Mouse (Mus musculus) c-Kit-negative CD71-positive TER-119-positive erythroid progenitor cells, embryonic 14.5 days (primary cell): ENCODE measurements around the gene Mrps5.
"Not testable (repeated sequence)": the region's sequence is repeated elsewhere in the genome, so short reads cannot be mapped to it uniquely, and the experiment has no call there.

Source experiments
- DNase-seq: peaks from one replicate; pipeline ENCODE4 v3.0.0-alpha.2; 2013; ENCODE audit warnings: low read depth, low spot score

The Mrps5 gene

GRCm38 (mm10) chr2:127586694-127587513, at the start of gene Mrps5, which contains the start of gene Zfp661:
Gene Mrps5, plus strand, starts transcription at chr2:127587222.
Gene Zfp661, minus strand, starts transcription at chr2:127587094.
- DNase-seq = peak; percentile 79

DNA sequence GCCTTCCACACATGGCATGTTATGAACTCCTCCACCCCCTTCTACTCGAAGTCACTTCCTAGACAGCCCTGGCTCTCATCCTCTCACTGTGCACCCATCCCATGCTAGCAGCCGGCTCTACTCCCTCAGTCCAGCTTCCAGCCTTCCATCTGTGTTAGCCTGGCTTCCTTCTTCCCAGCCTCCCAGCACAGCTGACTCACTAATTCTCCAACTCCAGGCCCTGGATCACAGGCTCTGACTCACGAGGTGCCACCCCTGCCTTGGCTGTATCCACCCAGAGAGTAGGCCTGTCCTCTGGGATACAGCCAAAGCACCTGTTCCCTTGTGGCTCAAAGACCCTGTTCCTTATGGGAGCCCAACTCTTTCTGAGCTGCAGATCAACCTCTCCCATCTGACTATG, 49.5 kb upstream of the Mrps5 start:
- no peak for DNase-seq

GRCm38 (mm10) chr2:127539494-127539893, 47.5 kb upstream of the Mrps5 start:
- no peak for DNase-seq

DNA sequence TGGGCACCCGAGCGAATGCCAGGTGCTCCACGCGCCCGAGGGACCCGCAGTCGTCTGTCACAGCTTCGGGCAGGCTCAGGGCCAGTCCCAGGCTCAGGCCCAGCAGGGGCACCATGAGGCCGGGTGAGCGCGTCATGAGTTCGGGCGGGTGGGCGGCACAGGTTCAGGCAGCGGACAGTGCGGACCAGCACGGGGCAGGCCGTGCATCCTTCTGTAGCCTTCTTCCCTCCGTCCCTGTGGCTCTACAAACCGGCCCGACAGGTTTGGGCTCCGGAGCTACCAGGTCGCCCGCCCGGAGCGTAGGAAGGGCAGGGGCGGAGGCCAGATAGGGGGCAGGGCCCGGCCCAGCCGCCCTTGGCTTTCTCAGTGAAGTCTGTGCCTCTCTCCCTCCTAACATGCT, 45.8 kb upstream of the Mrps5 start, which contains the start of gene Prom2:
Prom2 (minus strand) TSS at position 283 of the 400 bp plus-strand sequence.
- no peak for DNase-seq

- no peak for DNase-seq
Observed at GRCm38 (mm10) chr2:127541697-127542096, 45.3 kb upstream of the Mrps5 start.

DNA sequence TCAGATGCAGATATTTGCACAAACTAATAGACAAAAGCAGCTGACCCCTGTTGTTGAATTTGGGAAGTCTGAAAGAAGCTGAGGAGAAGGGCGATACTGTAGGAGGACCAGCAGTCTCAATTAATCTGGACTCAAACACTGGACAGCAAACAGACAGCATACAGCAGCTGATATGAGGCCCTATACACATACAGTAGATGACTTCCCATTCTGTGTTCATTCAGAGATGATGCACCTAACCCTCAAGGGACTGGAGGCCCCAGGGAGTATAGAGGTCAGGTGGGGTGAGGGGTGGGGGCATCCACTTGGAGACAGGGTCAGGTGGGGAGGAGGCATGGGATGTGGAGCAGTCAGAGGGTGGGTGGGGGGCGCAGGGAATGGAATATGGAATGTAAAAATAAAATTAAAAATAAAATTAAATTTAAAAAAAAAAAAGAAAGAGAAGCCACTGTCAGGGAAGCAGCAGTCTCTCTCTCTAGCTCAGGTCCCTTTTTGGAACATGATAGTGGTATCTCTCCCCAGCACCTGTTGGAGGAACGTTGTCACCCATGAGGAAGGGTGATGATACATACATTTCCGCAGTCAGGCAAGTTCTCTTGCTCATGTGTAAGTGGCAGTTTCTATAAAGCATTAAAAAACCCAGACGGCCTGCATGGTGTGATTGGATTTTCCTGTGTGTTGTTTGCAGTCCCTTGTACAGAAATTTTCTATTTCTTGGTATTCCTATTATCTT, 38.5 kb upstream of the Mrps5 start:
- DNase-seq = peak; percentile 17

- no peak for DNase-seq
Observed at GRCm38 (mm10) chr2:127549711-127550110, 37.3 kb upstream of the Mrps5 start.

- DNase-seq = no peak
Observed at GRCm38 (mm10) chr2:127550446-127550845, 36.6 kb upstream of the Mrps5 start.

DNA sequence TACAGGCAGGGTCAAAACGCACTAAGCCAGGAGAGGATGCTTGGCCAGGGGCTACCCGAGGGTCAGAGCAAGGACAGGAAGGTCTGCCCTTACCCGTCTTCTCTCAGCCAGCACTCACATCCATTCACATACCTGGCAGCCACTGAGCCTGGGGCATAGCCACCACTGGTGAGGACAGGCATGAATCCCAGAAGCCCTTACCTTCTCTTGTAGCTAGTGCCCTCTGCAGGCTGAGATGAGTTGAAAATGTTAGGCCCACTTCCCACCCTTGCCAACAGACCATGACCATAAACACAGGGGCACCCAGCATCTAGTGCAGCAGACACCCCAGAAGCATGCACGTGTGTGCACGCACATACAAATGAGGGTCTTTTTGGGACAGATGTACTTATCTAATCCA, 35.9 kb upstream of the Mrps5 start:
- DNase-seq = no peak

DNA sequence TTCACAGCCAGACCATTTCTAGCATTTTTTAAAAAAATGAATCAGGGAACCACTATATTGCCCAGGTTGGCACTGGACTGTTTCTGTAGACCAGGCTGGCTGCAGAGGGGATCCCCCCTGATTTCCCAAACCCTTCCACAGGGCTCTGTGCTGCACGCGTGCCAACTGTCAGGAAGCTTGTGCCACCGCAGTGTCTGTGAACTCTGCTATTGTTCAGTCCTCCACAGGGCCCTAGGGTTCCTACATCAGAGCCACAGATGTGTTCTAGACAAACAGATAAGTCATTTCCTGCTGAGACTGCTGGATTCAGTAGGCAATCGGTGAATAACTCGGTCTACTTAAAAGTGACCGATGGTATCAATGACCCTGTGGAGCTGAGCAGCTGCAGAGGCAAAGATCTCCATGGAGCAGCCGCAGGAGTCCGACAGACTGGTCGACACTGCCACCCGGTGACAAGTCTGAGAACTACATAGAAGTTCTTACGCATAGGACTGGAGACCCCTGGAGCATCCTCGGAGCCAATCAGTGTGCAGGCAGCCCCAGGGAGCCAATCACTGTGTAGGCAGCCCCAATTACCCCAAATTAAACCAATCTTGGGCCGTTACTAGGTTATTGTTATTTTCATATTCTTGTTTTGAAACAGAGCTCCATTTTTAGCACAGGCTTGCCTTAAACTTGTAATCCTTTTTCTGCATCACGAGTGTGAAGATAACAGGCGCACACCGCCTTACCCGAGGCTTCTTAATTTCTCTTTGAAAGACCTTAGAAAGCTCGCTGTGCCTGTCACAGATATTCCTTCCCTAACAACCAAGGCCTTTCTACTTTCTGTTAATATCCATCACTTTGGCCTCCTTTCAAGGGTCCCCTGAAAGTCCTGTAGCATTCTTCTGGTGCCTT, 27.7 kb upstream of the Mrps5 start:
- DNase-seq = no peak

GRCm38 (mm10) chr2:127573322-127573721, 13.7 kb upstream of the Mrps5 start:
- DNase-seq = no peak

DNA sequence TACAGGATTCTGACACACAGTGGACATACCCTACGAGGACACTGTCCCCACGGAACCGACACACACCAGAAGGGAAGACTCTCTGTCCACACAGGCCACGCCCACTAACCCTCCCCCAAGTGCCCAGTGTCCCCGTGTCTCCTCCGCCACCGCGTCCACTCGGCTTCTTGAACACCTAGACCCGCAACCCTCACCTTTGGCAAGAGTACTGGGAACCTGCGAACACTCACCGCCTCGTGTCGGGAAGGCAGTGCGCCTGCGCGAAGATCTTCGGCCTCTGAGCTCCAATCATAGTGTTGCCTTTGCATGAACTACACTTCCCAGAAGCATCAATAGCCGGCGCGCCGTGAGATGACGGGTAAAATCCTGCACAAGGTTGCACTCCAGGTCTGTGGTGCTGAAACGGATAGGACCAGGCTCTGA, 2.6 kb upstream of the Mrps5 start:
- peak; percentile 72 for DNase-seq

DNA sequence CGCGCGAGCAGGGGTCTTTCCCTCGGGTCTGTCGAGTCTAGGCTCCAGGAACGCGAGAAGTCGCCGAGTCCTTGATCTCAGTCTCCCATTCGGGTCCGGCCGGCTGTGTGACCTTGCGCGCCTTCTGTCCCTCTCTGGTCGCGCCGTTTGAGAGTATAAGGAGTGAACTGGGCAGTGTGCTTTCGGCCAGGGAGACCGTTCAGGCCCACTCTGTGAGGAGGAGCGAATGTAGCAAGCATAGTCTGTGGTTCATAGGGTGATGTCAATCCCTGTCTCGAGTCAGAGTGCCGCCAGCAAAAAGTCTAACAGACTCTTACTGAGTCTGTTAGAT, 457 bp downstream of the Mrps5 start:
- DNase-seq = peak; percentile 27

- DNase-seq = no peak
Observed at GRCm38 (mm10) chr2:127588897-127589296, 1.9 kb downstream of the Mrps5 start.

DNA sequence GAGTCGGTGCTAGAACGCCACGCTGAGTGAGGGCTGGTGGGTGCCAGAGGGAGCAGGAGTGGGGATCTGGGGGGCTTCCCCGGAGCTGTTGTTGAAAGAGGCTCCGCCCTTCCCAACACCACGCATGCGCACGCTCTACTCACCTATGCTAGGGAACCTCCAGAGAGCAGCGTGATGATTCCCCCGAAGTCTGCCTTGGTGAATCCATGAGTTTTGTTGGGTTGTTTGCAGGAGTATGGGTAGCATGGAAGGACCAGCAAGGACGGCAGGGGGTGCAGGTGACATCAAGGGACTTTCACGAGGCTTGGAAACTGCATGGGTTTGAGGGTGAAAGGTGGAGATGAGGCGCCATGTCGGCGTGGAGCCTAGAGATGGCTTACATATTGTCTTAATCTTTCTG, 3.2 kb downstream of the Mrps5 start:
- no peak for DNase-seq

GRCm38 (mm10) chr2:127590840-127591239, 3.8 kb downstream of the Mrps5 start:
- no peak for DNase-seq

- DNase-seq = not testable (repeated sequence)
Observed at GRCm38 (mm10) chr2:127603383-127603782, 16.4 kb downstream of the Mrps5 start.

- no peak for DNase-seq
Observed at GRCm38 (mm10) chr2:127605203-127605602, 18.2 kb downstream of the Mrps5 start.

GRCm38 (mm10) chr2:127608234-127608633, 21.2 kb downstream of the Mrps5 start:
- no peak for DNase-seq

GRCm38 (mm10) chr2:127608986-127609385, 22.0 kb downstream of the Mrps5 start:
- no peak for DNase-seq

DNA sequence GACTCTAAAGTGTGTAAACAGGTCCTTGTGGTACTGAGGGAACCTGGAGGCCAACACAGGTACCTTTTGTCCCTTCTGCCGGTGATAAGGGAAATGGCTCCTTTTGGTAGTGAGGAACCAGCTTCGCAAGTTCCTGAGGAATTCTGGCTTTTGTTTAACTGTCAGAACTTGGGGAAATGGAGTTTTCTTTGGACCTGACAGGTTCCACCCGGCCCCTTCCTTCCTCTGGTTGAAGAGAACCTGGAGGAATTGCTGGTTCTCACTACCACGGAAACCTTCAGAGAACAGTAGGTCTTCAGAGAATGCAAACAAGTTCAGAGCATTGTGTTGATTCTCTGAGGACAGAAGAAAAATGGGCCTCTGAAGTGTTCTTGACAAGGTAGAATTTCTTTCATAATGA, 24.4 kb downstream of the Mrps5 start:
- no peak for DNase-seq

DNA sequence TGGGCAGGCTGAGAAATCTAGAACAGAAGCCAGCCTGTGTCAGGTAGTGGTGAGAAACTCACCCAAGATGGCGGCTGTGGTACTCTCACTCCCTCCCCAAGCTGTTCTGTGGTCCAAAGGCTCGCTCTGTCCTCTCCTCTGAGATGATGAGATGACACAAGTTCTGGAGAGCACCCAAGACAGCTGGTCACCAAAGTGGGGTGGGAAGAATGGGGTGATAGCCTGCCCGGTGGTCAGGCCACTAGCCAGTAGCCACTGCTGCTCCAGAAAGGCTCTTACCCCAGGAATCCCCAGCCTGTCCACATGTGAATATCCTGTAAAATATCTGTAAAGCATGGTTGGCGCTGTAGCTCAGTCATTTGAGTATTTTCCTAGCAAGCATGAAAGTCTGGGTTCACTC, 25.3 kb downstream of the Mrps5 start:
- DNase-seq = no peak
